Mouse (Mus musculus) intestine, embryonic 14.5 days (tissue): ENCODE results near the gene Padi2. TPM values are rescaled to one million over a fixed set of nuclear protein-coding genes. Genes with fewer than 3 reads are reported as not detected.

Source experiments
- ATAC-seq: fragments of 200-750 bp; cut with Nextera tagmentation; replicated peaks from 2 replicates; pipeline ENCODE4 v1.8.0; 2017; ENCODE audit warnings: low read depth, moderate number of reproducible peaks, moderate TSS enrichment, moderate library complexity; ENCODE audit not compliant: low FRiP score, low TSS enrichment
- DNase-seq: peaks from one replicate; pipeline ENCODE4 v3.0.0-alpha.2; 2018; ENCODE audit warnings: low spot score
- H3K27ac ChIP-seq: fragments of 300-500 bp; sonication (generic); 2 replicates; pipeline ENCODE4 v1.5.1; 2014; ENCODE audit warnings: low read depth, mild to moderate bottlenecking, control low read depth
- H3K27me3 ChIP-seq: fragments of 300-500 bp; sonication (generic); replicated peaks from 2 replicates; pipeline ENCODE4 v1.6.1; 2014; ENCODE audit warnings: low read length, control low read depth; ENCODE audit not compliant: control insufficient read depth, insufficient read depth
- H3K36me3 ChIP-seq: fragments of 300-500 bp; sonication (generic); 2 replicates; pipeline ENCODE4 v1.6.1; 2014; ENCODE audit warnings: low read length, control low read depth; ENCODE audit not compliant: control insufficient read depth, insufficient read depth
- H3K4me1 ChIP-seq: fragments of 300-500 bp; sonication (generic); replicated peaks from 2 replicates; pipeline ENCODE4 v1.6.1; 2014; ENCODE audit warnings: low read length, control low read depth, mixed read lengths; ENCODE audit not compliant: control insufficient read depth, insufficient read depth
- H3K4me2 ChIP-seq: fragments of 300-500 bp; sonication (generic); 2 replicates; pipeline ENCODE4 v1.6.1; 2014; ENCODE audit warnings: low read length
- H3K4me3 ChIP-seq: fragments of 300-500 bp; sonication (generic); 2 replicates; pipeline ENCODE4 v1.5.1; 2014; ENCODE audit warnings: low read depth, low read length, control low read depth, mixed read lengths
- H3K9ac ChIP-seq: fragments of 300-500 bp; sonication (generic); 2 replicates; pipeline ENCODE4 v1.6.1; 2014; ENCODE audit warnings: mild to moderate bottlenecking, low read length
- H3K9me3 ChIP-seq: fragments of 300-500 bp; sonication (generic); 2 replicates; pipeline ENCODE4 v1.6.1; 2016; ENCODE audit warnings: low read length, control low read depth; ENCODE audit not compliant: control insufficient read depth
- WGBS: fragments of 180-500 bp; shearing (Covaris S2); extraction: QIAGEN DNeasy Blood & Tissue Kit; methylation state at CpG from one replicate; pipeline ENCODE4 v1.1.7; 2014; 5-methylcytosine and 5-hydroxymethylcytosine counted together
- polyA plus RNA-seq: library from polyadenylated mRNA; unstranded; fragments of >200 nt; fragmentation: Nextera tagmentation; extraction: Ambion mirVana; gene quantifications from 2 replicates; pipeline ENCODE4 v1.2.1, GENCODE M21; 2014

The Padi2 gene
- polyA plus RNA-seq, 1 experiment from 2014 or later, result 1.9 TPM

DNA sequence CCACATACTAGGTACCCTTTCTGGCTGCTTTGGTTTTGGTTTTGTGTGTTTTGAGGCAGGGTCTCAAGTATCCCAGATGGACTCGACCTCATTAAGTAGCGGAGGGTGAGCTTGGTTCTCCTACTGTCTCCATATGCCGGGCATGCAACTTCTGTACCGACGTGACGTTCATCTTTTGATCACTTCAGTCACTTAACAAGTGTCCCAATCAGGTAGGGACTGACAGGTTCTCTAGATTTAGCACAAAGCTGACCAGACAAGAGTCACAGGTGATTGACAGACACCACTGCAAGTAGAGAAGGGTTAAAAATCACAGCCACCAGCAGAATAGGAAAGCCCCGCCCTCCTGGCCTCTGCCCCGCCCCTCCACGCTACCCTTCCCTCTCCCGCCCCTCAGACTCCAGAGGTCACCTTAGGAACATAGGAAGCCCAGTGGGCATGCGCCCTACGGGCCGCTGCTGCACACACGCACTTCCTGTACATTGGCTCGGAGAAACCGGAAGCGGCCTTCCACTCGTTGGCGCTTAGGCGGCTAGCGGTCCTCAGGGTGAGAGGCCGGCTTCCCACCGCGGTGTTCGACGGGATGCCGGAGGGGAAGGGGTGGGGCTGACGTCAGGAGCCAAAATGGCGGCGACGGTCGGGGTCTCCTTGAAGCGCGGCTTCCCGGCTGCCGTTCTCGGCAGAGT, 54.8 kb downstream of the Padi2 start, which contains the start of gene Sdhb:
Gene Sdhb, plus strand, starts transcription at position 423 of the 686 bp plus-strand sequence.
- WGBS, result 3% methylated on average over 37 of the region's 37 CpGs
- Histone ChIP-seq H3K36me3 (peaks cover 6% of the 10 kb centered on the region; the same call in 1 of the 2 replicates), H3K4me2 (peak within 1 kb of the TSS; percentile 95), H3K9me3 (no peaks in the 10 kb centered on the region), H3K27me3 (peaks cover 4% of the 10 kb centered on the region; the same call in 1 of the 2 replicates), H3K4me3 (peak within 1 kb of the TSS; percentile 70), H3K4me1 (peaks cover 22% of the 10 kb centered on the region), H3K27ac (peak within 1 kb of the TSS; percentile 77), H3K9ac (peak within 1 kb of the TSS; percentile 75)
- ATAC-seq (peak; percentile 97), DNase-seq (peak; percentile 94)

DNA sequence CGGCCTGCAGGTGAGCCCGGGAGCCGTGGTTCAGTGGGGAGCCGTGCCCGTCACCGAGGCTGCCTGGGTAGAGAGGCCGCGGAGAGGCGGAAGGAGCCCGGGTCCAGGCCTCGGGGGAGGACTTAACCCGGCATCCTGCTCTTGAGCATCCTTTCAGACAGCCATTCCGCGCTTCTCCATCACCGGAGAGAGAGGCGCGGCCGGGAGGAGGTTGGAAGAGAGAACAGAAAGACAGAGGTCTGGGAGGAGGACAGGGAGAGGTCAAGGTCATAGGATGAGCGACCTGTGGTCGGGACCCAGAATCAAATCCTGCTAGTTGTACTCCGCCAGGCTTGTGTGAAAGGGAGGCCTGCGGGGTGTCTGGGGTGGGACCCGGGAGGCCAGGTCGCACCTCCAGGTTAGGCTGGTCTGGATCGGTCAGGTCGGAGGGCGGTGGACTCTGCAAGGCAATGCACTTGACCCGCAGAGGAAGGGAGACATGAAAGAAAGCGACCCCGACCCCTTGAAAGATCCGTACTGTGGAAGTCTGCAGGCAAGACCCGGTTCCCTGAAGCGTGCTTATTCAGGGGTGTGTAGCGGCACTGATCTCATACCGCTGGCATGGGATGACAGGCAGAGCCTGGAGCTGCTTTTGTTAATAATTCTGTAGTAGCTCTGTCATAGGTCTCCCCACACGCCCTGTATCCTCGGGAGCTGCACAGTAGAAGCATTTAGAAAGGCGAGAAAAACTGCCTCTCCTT, 55.5 kb downstream of the Padi2 start:
- Histone ChIP-seq H3K27me3 (peaks cover 4% of the 10 kb centered on the region; the same call in 1 of the 2 replicates), H3K9ac (peak overlapping the region; percentile 75), H3K4me2 (peak overlapping the region; percentile 95), H3K4me3 (peak overlapping the region; percentile 70), H3K36me3 (peaks cover 11% of the 10 kb centered on the region), H3K27ac (peak overlapping the region; percentile 77), H3K9me3 (no peaks in the 10 kb centered on the region), H3K4me1 (peaks cover 22% of the 10 kb centered on the region)
- WGBS, result 1% methylated on average over 38 of the region's 38 CpGs
- ATAC-seq (peak; percentile 2; the same call in 1 of the 2 replicates), DNase-seq (no peak)

GRCm38 (mm10) chr4:140962207-140962909, 56.2 kb downstream of the Padi2 start:
- WGBS, result 71% methylated on average over 8 of the region's 8 CpGs
- Histone ChIP-seq H3K4me3 (peak overlapping the region; percentile 70), H3K9me3 (no peaks in the 10 kb centered on the region), H3K4me1 (peaks cover 18% of the 10 kb centered on the region), H3K27ac (no peak overlapping the region), H3K4me2 (peak overlapping the region; percentile 95), H3K9ac (peak overlapping the region; percentile 75), H3K36me3 (peaks cover 18% of the 10 kb centered on the region), H3K27me3 (no peaks in the 10 kb centered on the region)
- DNase-seq (no peak), ATAC-seq (no peak)

DNA sequence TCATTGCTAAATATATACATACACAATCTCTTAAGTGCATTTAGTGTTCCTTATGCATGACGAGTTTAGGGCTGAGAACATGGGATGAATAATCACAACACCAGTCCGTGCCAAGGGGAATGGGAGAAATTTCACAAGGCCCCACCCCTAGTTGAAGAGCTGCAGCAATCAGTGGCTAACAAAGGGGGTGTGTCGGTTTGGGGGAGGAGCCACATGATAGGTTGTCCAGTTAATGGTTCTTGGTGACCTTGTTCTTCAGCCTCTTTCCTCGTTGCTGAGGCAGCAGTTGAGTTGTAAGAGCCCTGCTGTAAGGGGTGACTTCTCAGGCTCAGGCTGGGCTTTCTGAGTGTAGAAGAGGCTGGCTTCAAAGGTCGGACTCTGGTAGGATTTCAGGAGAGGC, 56.8 kb downstream of the Padi2 start:
- no peak for DNase-seq
- peaks cover 14% of the 10 kb centered on the region for H3K4me1 ChIP-seq
- no peak overlapping the region for H3K4me3 ChIP-seq
- H3K9ac ChIP-seq, result no peak overlapping the region
- peak overlapping the region; percentile 95; the same call in 1 of the 2 replicates for H3K4me2 ChIP-seq
- no peak for ATAC-seq
- H3K27me3 ChIP-seq, result no peaks in the 10 kb centered on the region
- no peaks in the 10 kb centered on the region for H3K9me3 ChIP-seq
- 36% methylated on average over 5 of the region's 5 CpGs for WGBS
- H3K36me3 ChIP-seq, result peaks cover 24% of the 10 kb centered on the region
- no peak overlapping the region for H3K27ac ChIP-seq

DNA sequence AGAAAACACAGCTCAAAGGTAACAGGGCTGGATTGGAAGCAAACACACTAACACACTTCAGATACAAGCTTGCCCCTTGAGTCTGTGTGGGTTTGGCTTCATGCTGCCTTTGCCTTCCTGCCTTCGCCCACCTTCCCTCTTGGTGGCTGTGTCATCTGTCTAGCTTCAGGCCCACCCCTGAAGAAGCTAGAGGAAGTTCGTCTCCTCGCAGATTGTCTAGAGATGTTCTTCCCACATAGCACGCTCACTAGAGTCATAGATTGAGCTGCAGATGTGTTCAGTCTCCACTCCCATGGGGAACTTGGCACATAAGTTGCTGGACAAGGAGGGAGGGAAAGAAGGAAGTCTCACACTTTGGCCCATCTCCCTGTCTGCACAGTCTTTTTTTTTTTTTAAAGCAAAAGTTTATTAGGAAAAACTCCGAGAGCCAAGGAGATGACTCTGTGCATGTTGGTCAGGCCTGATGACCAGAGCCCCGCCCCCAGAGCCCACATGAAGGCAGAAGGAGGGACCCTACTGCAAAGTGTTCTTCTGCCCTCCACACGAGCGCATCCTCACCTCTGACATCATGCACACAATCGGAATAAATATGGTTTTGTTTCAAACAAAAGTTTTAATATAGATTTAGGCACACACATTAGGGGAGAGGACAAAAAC, 57.9 kb downstream of the Padi2 start:
- ATAC-seq (no peak), DNase-seq (no peak)
- Histone ChIP-seq H3K27me3 (no peaks in the 10 kb centered on the region), H3K4me3 (no peak overlapping the region), H3K4me1 (peaks cover 14% of the 10 kb centered on the region), H3K36me3 (peaks cover 33% of the 10 kb centered on the region), H3K27ac (no peak overlapping the region), H3K4me2 (no peak overlapping the region), H3K9me3 (no peaks in the 10 kb centered on the region), H3K9ac (no peak overlapping the region)
- WGBS, result 77% methylated on average over 9 of the region's 9 CpGs

- Histone ChIP-seq H3K4me1 (peaks cover 14% of the 10 kb centered on the region), H3K27me3 (no peaks in the 10 kb centered on the region), H3K4me2 (no peak overlapping the region), H3K27ac (no peak overlapping the region), H3K36me3 (peaks cover 38% of the 10 kb centered on the region), H3K4me3 (no peak overlapping the region), H3K9ac (no peak overlapping the region), H3K9me3 (no peaks in the 10 kb centered on the region)
- WGBS, result 20% methylated on average over 7 of the region's 7 CpGs
- DNase-seq (peak; percentile 81), ATAC-seq (no peak)
These were observed 58.5 kb downstream of the Padi2 start for GRCm38 (mm10) chr4:140964620-140965019.

DNA sequence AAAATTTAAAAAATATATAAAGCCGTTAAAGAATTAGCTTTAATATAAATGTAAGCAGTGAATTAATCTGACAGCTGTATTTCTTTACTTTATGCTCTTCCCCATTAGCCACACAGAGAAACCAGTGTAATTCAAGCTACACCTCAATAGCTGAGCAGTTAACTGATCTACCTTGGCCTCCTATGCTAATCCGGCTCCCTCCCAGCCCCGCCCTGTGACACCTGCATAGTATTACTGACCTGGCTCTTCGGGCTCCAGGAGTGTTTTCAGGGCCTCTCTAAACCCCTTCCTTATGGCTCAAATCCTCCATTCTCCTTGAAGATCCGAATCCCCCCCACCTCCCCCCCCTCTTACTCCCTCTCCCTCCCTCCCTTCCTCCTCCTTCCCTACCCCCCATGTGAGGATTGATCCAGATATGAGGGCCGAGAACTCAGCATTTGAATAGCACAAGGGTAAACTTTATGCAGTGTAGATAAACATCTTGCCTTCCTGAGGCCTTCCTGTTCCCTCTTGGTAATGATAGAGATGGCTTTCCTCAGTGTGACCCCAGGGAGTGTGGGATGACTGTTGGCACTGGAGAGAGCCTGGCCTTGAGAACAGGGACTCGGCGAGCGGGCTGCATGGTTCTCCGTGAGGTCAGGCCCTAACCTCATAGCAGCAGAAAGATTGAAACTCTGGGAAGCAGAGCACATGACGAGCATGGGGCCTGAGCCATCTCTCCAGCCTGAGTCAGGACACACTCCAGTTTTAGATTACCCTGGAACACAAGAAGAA, 61.4 kb downstream of the Padi2 start:
- Histone ChIP-seq H3K27me3 (no peaks in the 10 kb centered on the region), H3K36me3 (peaks cover 66% of the 10 kb centered on the region), H3K4me3 (no peak overlapping the region), H3K9me3 (no peaks in the 10 kb centered on the region), H3K27ac (no peak overlapping the region), H3K9ac (no peak overlapping the region), H3K4me1 (peaks cover 6% of the 10 kb centered on the region), H3K4me2 (no peak overlapping the region)
- ATAC-seq (no peak), DNase-seq (no peak)
- WGBS, result 79% methylated on average over 11 of the region's 11 CpGs
